Mouse (Mus musculus): ENCODE measurements around the gene Glipr1l1.
A peak's percentile ranks its signal among the peaks of the same experiment; 100 is the strongest.
"Not testable (repeated sequence)": the region's sequence is repeated elsewhere in the genome, so short reads cannot be mapped to it uniquely, and the experiment has no call there.

Gene Glipr1l1

DNA sequence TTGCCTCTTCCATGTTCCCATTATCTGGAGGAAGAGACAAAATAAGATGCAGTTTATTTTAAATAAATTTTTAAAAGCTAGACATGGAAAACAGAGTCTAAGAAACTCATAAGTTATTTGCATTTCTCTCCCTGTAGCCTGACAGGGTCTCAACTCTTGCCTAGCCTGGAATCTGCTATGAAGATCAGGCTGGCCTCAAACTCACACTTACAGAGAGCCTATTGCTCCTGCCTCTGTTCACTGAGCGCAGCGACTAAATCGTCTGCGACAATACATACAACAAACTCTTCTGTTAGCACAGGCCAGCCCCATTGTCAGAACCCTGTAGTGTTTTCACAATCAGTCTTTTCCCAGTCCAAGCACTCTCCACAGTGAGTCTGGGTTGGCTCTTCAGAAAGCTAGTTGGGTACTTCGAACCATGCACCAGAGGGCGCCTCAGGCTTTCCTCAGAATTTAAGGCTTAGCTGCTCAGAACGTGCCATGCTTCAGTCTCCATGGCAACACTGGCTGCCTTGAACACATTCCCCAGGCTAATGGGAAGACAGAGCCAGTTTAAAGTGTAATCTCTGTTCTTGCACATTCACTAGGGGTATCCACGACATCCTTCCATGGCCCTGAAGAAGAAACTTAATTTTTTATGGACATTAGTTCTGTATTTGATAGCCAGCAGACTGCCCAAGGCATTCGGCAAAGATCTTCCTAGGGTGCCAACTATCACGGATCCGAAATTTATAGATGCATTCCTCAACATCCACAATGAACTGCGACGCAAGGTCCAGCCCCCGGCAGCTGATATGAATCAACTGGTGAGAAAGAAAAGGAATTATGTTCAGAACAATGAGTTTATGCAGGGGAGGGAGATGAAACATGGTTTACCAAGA lies at the start of gene Glipr1l1:
TSS of gene Glipr1l1 (plus strand) at position 488 of the 881 bp plus-strand sequence.
- peak; percentile 88 for DNase-seq

DNA sequence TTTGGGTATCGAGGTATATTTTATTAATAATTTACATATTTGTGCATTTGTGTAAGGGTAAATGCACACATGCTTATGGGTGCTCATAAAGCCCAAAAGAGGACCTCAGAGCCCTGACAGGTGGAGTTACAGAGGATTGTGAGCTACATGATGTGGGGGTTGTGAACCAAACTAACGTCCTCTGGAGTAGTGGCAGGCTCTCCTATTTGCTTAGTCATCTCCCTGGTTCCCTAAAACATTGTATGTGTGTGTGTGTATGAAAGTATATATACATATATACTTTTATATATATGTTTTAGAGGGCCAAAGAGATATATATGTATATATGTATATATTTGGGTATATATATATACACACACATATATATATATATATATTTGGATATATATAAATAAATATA lies 36.4 kb upstream of the Glipr1l1 start:
- DNase-seq = no peak

DNA sequence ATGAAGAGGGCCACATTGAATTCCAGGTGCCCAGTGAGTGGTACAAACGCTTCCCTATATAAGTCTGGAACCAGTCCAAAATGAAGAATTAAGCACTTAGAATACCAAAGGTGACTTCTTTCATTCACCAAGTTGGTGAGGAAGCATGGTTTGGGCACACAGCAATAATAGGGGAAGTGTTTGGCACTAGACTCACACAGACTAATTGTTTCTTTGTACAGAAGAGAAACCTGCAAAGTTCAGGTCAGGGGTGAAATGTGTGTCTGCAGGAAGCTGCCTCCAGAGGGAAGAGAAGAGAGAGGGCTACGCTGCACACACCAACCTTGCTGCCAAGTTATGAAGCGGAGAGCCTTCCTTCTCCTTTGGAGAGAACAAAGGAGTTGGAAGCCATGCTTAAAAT lies 31.3 kb upstream of the Glipr1l1 start:
- not testable (repeated sequence) for DNase-seq

DNA sequence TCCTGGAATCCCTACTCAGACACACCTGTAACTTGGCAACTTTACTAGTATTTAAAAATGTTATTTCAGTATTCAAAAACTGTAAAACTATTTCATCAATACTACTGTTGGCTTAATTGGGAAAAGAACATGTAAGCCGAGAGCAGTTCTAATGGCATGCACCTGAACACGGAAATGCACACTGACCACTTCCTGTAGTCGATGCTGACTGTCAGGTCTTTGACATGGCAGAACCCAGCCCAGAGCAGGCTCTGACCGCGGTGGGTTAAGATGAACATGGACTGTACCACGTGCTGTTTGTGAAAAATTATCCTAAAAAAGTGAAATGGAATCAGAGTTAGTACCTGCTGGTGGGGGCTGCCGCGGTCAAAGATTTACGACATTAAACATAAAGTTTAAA lies 16.5 kb upstream of the Glipr1l1 start:
- not testable (repeated sequence) for DNase-seq

DNA sequence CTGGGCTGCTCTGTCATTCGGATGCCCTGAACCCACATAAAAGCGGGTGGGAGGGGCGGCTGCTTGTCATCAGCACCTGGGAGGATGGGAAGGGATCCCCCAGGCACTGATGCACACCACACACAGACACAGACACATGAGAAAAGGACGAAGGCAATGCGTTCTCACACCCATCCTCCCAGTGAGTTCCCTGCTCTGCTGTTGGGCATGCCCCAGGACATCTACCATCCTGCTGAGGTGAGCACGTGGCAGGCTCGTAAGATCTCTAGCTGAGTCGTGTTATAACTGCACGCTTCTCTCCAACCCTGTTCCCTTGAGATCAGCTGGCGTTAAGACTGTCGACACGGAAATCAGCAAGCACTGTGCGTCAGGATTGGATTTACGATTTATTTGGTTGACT lies 15.7 kb upstream of the Glipr1l1 start:
- not testable (repeated sequence) for DNase-seq

DNA sequence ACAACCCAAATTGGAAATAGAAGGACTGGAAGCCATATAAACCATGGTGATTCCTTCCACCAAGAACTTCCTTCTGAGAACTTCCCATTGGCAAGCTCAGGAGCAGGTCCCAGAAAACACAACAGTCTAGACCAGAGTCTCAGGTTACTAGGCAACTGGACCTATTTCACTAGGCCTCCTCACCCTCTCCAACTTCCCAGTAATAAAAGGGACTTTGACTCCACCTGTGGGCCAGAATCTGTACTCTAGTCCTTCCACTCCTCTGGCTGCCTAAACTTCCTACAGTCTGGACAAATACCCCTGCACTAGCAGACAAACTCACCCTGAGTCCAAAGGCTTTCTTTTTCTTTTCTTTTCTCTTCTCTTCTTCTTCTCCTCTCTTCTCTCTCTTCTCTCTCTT lies 8.8 kb upstream of the Glipr1l1 start:
- no peak for DNase-seq

DNA sequence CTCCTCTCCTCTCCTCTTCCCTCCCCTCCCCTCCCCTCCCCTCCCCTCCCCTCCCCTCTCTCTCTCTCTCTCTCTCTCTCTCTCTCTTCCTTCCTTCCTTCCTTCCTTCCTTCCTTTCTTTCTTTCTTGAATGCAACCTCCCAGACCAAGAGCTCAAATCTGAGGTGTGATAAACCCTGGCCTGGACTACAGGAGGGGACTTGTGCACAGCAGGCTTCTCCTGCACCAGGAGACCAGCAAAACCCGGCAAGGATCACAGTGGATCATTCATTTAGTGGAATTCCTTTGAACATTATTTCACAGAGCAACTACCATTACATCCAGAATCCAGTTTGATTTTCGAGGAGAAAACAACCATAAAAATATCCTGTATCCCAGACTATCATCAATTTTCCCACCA lies 8.0 kb upstream of the Glipr1l1 start:
- DNase-seq = peak; percentile 26

DNA sequence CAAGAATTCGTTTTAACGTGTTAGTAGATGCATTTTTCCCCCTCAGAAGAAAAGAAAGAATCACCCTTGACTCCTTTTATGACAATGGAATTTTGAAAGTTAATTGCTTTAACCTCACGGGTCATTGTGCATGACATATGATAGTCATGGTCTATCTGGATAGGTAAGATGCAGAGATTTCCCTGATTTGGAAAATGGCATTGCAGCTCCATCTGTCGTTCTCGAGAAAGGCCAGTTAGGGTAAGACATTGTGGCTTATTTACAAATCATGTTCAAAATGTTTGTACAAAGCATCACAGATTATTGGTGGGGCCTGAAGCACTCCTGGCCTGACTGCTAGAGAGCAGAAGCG lies 570 bp downstream of the Glipr1l1 start:
- DNase-seq = not testable (repeated sequence)

DNA sequence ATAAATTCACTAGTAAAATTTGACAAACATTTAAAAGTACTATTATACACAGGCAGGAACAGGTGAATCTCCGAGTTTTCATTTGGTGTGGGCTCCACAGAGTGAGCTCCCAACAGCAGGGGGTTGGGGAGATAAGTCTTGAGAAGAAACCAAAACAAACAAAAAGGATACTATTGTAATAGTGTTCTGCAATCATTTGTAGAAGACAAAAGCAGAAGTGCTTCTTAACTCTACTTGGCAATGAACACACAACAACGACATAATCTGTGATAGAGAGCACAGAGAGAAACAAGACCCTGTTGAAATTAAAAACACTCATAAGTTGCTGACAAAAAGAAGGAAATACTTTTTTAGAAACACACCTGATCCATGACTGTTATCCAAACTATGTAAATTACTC lies 20.1 kb downstream of the Glipr1l1 start:
- DNase-seq = no peak

DNA sequence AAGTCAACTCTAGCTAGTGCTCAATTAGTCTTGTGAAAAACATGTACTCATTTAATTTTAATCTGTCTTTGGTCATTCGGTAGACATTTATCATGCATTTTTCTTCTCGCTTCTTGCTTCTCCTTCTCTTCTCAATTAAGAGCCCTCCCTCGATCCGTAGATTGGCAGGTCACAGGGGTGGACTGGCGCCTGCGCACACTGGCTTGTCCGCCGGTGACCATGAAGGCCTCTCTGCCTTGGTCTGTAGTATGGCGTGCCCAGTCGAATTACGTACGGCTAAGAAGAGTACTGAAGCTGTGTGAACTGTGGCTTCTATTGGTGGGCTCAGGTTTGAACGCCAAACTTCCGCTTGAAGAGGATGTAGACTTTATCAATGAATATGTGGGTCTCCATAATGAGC lies 23.2 kb downstream of the Glipr1l1 start, which contains the start of gene Glipr1l2:
TSS of gene Glipr1l2 (plus strand) at position 198 of the 400 bp plus-strand sequence.
- no peak for DNase-seq

DNA sequence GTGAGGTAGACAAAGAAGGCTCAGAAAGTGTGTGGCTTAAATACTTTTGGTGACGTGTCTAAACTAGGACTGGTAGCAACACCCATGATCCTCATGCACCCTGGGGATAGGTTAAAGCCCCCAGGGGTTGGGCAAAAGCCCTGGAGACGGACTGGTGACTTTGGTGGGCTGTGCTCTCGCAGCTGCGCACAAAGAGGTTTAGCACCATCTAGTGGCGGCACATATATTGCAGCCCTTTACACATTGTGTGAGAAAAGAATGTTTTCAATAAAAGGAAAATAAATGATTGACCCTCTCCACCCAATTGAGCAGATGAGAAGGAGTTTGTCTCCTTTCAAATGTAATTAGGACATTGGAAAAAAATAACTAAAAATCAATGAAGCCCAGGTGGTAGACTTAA lies 45.8 kb downstream of the Glipr1l1 start:
- DNase-seq = peak; percentile 71

DNA sequence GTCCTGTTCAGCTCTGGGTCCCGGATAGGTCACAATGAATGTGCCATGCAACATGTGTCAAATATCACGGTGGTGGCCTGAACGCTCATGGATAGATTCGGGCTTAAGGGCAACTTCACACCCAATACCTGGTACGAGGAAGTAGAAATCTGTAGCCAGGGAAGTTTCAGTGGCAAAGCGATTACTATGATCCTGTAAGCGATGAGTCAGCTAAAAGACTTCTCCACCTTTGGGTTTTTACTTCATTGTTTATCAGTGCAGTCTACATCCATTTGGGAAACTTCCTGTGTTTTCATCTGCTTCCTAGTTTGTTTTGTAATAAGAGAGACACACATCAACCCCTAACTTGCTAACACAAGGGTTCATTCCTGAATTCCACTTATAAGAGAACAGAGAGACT lies 50.4 kb downstream of the Glipr1l1 start:
- DNase-seq = no peak

DNA sequence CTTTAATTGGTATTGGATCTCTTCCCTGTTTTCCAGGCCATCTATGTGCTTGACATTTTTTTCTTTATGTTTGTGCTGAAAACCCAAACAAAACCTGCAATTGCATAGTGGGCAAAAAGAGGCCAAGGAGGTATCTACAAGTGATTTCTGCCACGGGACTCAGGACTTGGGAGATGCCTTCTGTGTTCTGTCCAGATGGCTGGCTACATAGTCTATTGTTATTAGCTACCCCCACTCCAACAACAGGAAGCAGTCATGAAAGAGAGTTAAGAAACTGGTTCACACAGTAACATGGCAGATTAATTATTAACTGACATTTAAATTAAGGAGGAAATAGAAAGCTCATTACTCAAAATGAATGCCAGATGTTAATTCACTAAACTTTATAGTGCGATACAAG lies 65.1 kb downstream of the Glipr1l1 start:
- not testable (repeated sequence) for DNase-seq

DNA sequence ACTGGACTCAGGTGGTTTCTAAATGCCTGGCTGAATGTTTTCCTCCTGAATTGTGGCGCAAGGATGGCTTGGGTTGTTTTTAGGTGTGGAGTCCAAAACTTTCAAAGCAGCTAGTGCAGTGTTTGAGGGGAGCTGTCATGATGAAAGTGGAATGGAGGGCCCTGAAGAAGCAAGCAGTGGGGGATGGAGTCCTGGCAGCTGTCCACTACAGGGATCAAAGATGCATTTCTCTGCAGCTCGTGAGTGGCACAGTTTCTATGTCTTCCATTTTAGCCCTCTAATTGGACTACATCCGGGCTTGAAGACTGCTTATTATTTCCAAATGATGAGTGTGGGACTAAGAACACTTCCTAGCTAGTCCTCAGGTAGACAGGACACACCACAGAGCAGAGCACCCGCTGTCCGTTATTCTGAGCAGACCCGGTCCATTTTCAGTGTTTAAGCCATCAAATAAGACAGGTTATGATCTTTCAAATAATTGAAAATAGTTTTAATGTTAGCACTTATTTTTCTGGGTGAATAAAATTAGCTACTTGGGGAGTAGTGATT lies 67.8 kb downstream of the Glipr1l1 start:
- DNase-seq = not testable (repeated sequence)

Data from embryo, embryonic 11 days (tissue).